Mouse (Mus musculus) lung, embryonic 16.5 days (tissue): Measurements from ENCODE around the gene Ccnb1. TPM values are rescaled to one million over a fixed set of nuclear protein-coding genes. Genes with fewer than 3 reads are reported as not detected.

Experiments
- ATAC-seq: fragments of 200-750 bp; cut with Nextera tagmentation; 2 replicates; pipeline ENCODE4 v1.8.0; 2017; ENCODE audit warnings: low read depth, mild to moderate bottlenecking, moderate library complexity
- H3K27ac ChIP-seq: fragments of 300-500 bp; sonication (generic); 2 replicates; pipeline ENCODE4 v1.5.1; 2014; ENCODE audit warnings: mild to moderate bottlenecking, control low read depth, low read length
- H3K27me3 ChIP-seq: fragments of 300-500 bp; sonication (generic); 2 replicates; pipeline ENCODE4 v1.6.1; 2014; ENCODE audit warnings: low read depth, low read length, mixed read lengths; ENCODE audit not compliant: control insufficient read depth, insufficient read depth
- H3K36me3 ChIP-seq: fragments of 300-500 bp; sonication (generic); 2 replicates; pipeline ENCODE4 v1.6.1; 2014; ENCODE audit warnings: low read length; ENCODE audit not compliant: control insufficient read depth, insufficient read depth
- H3K4me1 ChIP-seq: fragments of 300-500 bp; sonication (generic); replicated peaks from 2 replicates; pipeline ENCODE4 v1.6.1; 2014; ENCODE audit warnings: low read length, mixed read lengths; ENCODE audit not compliant: control insufficient read depth, insufficient read depth
- H3K4me2 ChIP-seq: fragments of 300-500 bp; sonication (generic); 2 replicates; pipeline ENCODE4 v1.6.1; 2014; ENCODE audit warnings: low read depth, low read length, control low read depth
- H3K4me3 ChIP-seq: fragments of 300-500 bp; sonication (generic); 2 replicates; pipeline ENCODE4 v1.5.1; 2014; ENCODE audit warnings: mild to moderate bottlenecking, low read length, control low read depth
- H3K9ac ChIP-seq: fragments of 300-500 bp; sonication (generic); 2 replicates; pipeline ENCODE4 v1.6.1; 2014; ENCODE audit warnings: low read length, control low read depth
- H3K9me3 ChIP-seq: fragments of 300-500 bp; sonication (generic); 2 replicates; pipeline ENCODE4 v1.6.1; 2016; ENCODE audit warnings: low read length; ENCODE audit not compliant: control insufficient read depth
- WGBS: fragments of 180-500 bp; shearing (Covaris S2); extraction: QIAGEN DNeasy Blood & Tissue Kit; methylation state at CpG from one replicate; pipeline ENCODE4 v1.1.7; 2014; 5-methylcytosine and 5-hydroxymethylcytosine counted together
- polyA plus RNA-seq: library from polyadenylated mRNA; unstranded; fragments of >200 nt; fragmentation: Nextera tagmentation; extraction: Ambion mirVana; gene quantifications from 2 replicates; pipeline ENCODE4 v1.2.1, GENCODE M21; 2015

The Ccnb1 gene
- polyA plus RNA-seq, 1 experiment from 2014 or later, result 277 TPM

- WGBS, result under 1% methylated on average over 30 of the region's 30 CpGs
- H3K4me3 ChIP-seq, result peak overlapping the region; percentile 95
Measured at GRCm38 (mm10) chr13:100730153-100730860, 56.1 kb downstream of the Ccnb1 start.

More at GRCm38 (mm10) chr13:100730153-100730860, 56.1 kb downstream of the Ccnb1 start:
- Histone ChIP-seq H3K27me3 (no peaks in the 10 kb centered on the region), H3K4me1 (peaks cover 10% of the 10 kb centered on the region), H3K27ac (peak overlapping the region; percentile 97), H3K4me2 (peak overlapping the region; percentile 65), H3K36me3 (peaks cover 17% of the 10 kb centered on the region), H3K9ac (peak overlapping the region; percentile 93), H3K9me3 (no peaks in the 10 kb centered on the region)
- ATAC-seq, result peak; percentile 3; the same call in 1 of the 2 replicates

Other genes starting within 250 kb of the Ccnb1 start
- 38.5 and 38.8 TPM in 2 replicates for gene Ocln, start 233.9 kb downstream of the Ccnb1 start, polyA plus RNA-seq
- gene Marveld2, start 169.6 kb downstream of the Ccnb1 start, polyA plus RNA-seq, result 12.0 TPM in 2 replicates
- 257 TPM in 2 replicates for gene Ak6, start 135.6 kb downstream of the Ccnb1 start, polyA plus RNA-seq
- 21.4 and 22.4 TPM in 2 replicates for gene Rad17, start 135.5 kb downstream of the Ccnb1 start, polyA plus RNA-seq
- gene Taf9, start 135.0 kb downstream of the Ccnb1 start, polyA plus RNA-seq, result 13.6 and 17.4 TPM in 2 replicates
- gene Ccdc125, start 116.9 kb downstream of the Ccnb1 start, polyA plus RNA-seq, result 11.3 and 12.8 TPM in 2 replicates
- gene Cdk7, start 55.6 kb downstream of the Ccnb1 start, polyA plus RNA-seq, result 89.2 and 90.7 TPM in 2 replicates
- gene Mrps36, start 41.9 kb downstream of the Ccnb1 start, polyA plus RNA-seq, result 152 and 163 TPM in 2 replicates
- gene Cenph, start 10.7 kb downstream of the Ccnb1 start, polyA plus RNA-seq, result 31.1 and 35.1 TPM in 2 replicates
- gene Slc30a5, start 46.9 kb upstream of the Ccnb1 start, polyA plus RNA-seq, result 46.2 and 48.4 TPM in 2 replicates